In the genomic region with DNA sequence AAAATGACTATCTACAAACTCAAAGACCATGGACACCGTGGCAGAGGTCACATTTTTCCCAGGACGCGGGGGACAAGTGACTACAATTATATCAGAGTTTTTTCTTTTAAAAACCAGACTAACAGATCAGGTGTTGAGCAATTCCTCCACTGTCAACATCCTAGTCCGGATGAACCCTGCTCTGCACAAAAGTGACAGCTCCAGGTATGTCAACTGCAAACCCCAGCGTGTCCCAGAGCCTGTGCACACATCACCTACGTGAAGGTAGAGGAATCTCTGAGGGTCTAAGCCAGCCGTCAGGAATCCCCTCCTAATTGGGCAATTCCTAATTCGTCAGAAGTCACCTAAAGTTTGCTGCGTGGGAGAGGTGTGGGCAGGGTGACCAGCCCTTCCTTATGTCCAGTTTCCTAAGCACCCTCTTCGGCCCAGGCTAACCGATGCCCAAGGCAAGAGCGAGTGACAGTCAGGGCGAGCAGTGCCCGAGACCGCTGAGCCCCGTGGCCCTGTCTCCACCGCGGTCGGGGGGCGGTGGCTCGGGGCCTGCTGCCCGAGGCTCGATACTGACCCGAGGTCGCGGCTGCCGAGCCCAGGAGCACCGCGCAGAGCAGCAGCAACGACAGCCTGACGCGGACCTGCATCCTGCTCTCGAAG, we compare ENCODE assay signal across 8 mouse cellular contexts. TPM values are rescaled to one million over a fixed set of nuclear protein-coding genes. Genes with fewer than 3 reads are reported as not detected.
DNase-seq lines count a peak whose midpoint lies in the region; ATAC-seq and TF ChIP-seq lines count a peak whose summit lies in the region.

No protein-coding gene starts in this region.

- peak overlapping the region; percentile 85 for H3K4me2 ChIP-seq in forebrain, embryonic 14.5 days (ENCODE audit: low read length)
- H3K4me2 ChIP-seq in liver, embryonic 12.5 days = peak overlapping the region; percentile 93

- TF ChIP-seq POLR2A in olfactory bulb, adult 2 months (IDR thresholded peaks at IDR 0.05; ENCODE audit: insufficient read depth, low read depth, low read length) = no peak

- 0 out of 2 replicates have a peak, but pooled peaks cover 7% of the 10 kb centered on the region for H3K4me1 ChIP-seq in heart, embryonic 10.5 days
- H3K4me1 ChIP-seq in G1E (ENCODE audit: insufficient read depth, low read depth, low read length) = peaks cover 30% of the 10 kb centered on the region
- H3K4me1 ChIP-seq in forebrain, embryonic 14.5 days (ENCODE audit: control insufficient read depth, insufficient read depth, low read length) = peaks cover 3% of the 10 kb centered on the region; the same call in 1 of the 2 replicates
- peaks cover 41% of the 10 kb centered on the region for H3K4me1 ChIP-seq in liver, embryonic 12.5 days
- peaks cover 7% of the 10 kb centered on the region; the same call in 1 of the 2 replicates for H3K4me1 ChIP-seq in olfactory bulb, adult 2 months (ENCODE audit: control insufficient read depth, insufficient read depth, low read length)

- peak overlapping the region; percentile 90 for H3K27ac ChIP-seq in heart, embryonic 10.5 days
- 0 out of 2 replicates have a peak overlapping the region, but pooled peaks have one; percentile 48 for H3K27ac ChIP-seq in forebrain, embryonic 14.5 days (ENCODE audit: low read depth, low read length)
- H3K27ac ChIP-seq in liver, embryonic 12.5 days = peak overlapping the region; percentile 84
- H3K27ac ChIP-seq in olfactory bulb, adult 2 months (ENCODE audit: insufficient read depth, low read depth, low read length) = no peak overlapping the region; the same call in 1 of the 2 replicates

- peak overlapping the region; percentile 83 for H3K4me3 ChIP-seq in heart, embryonic 10.5 days
- H3K4me3 ChIP-seq in G1E (ENCODE audit: low read depth, low read length) = peak overlapping the region; percentile 84
- H3K4me3 ChIP-seq in forebrain, embryonic 14.5 days (ENCODE audit: low read depth, low read length) = peak overlapping the region; percentile 86
- peak overlapping the region; percentile 88 for H3K4me3 ChIP-seq in liver, embryonic 12.5 days
- peak overlapping the region; percentile 86 for H3K4me3 ChIP-seq in olfactory bulb, adult 2 months (ENCODE audit: insufficient read depth, low read depth, low read length)

- no peaks in the 10 kb centered on the region for H3K9me3 ChIP-seq in heart, embryonic 10.5 days
- H3K9me3 ChIP-seq in G1E (replicated peaks) = no peaks in the 10 kb centered on the region
- H3K9me3 ChIP-seq in forebrain, embryonic 14.5 days (replicated peaks; ENCODE audit: control insufficient read depth, low read length) = no peaks in the 10 kb centered on the region
- H3K9me3 ChIP-seq in liver, embryonic 12.5 days (replicated peaks) = no peaks in the 10 kb centered on the region

- intact Hi-C loops in heart, postnatal 36 days (cut with DNase I) = loop anchor here (5.0 kb wide), 1 partner anchor 256 kb away; the partner anchor contains the start of gene Gtf2a1

- WGBS in heart, embryonic 10.5 days = 3% methylated on average over 30 of the region's 33 CpGs
- 8% methylated on average over 17 of the region's 33 CpGs for WGBS in forebrain, embryonic 14.5 days
- WGBS in liver, embryonic 12.5 days (ENCODE audit: insufficient replicate concordance) = 2% methylated on average over 33 of the region's 33 CpGs
- 3% methylated on average over 33 of the region's 33 CpGs for WGBS in olfactory bulb, adult 2 months

- ATAC-seq in G1E (ENCODE audit: extremely low read depth, insufficient number of reproducible peaks, low FRiP score, poor library complexity, severe bottlenecking) = peak; percentile 0; the same call in 1 of the 2 replicates
- peak; percentile 66 for ATAC-seq in forebrain, embryonic 14.5 days
- peak; percentile 63 for ATAC-seq in liver, embryonic 12.5 days

- no peak for DNase-seq in heart, embryonic 10.5 days (ENCODE audit: low spot score)
- no peak for DNase-seq in heart, postnatal 36 days
- DNase-seq in G1E (ENCODE audit: low spot score) = no peak
- no peak for DNase-seq in forebrain, embryonic 14.5 days (ENCODE audit: low spot score)
- DNase-seq in adrenal gland, adult 2 months = no peak
- no peak for DNase-seq in c-Kit-positive CD71-positive TER-119-positive erythroid progenitor cells, embryonic 14.5 days (ENCODE audit: low spot score)

- H3K27me3 ChIP-seq in heart, embryonic 10.5 days (ENCODE audit: insufficient read depth, poor library complexity, severe bottlenecking) = no peaks in the 10 kb centered on the region
- peaks cover 11% of the 10 kb centered on the region for H3K27me3 ChIP-seq in G1E (ENCODE audit: insufficient read depth, low read length)
- H3K27me3 ChIP-seq in forebrain, embryonic 14.5 days (replicated peaks; ENCODE audit: control insufficient read depth, insufficient read depth, low read length) = no peaks in the 10 kb centered on the region
- 0 out of 2 replicates have a peak, but pooled peaks cover 3% of the 10 kb centered on the region for H3K27me3 ChIP-seq in liver, embryonic 12.5 days (replicated peaks)

- H3K9ac ChIP-seq in forebrain, embryonic 14.5 days (ENCODE audit: low read length) = peak overlapping the region; percentile 84
- H3K9ac ChIP-seq in liver, embryonic 12.5 days = peak overlapping the region; percentile 92

- peaks cover 4% of the 10 kb centered on the region for H3K36me3 ChIP-seq in heart, embryonic 10.5 days
- peaks cover 30% of the 10 kb centered on the region for H3K36me3 ChIP-seq in G1E (replicated peaks)
- no peaks in the 10 kb centered on the region for H3K36me3 ChIP-seq in forebrain, embryonic 14.5 days (ENCODE audit: control insufficient read depth, insufficient read depth, low read length)
- H3K36me3 ChIP-seq in liver, embryonic 12.5 days = peaks cover 7% of the 10 kb centered on the region

- no peak for TF ChIP-seq CTCF in G1E (IDR thresholded peaks at IDR 0.05; ENCODE audit: low read depth, low read length)
- no peak for TF ChIP-seq CTCF in olfactory bulb, adult 2 months (IDR thresholded peaks at IDR 0.05; ENCODE audit: insufficient read depth, low read depth, low read length)

RNA-seq across cellular contexts. Expression of gene Sel1l, which starts 0.4 kb away (rescaled TPM):
- polyA plus RNA-seq in heart, embryonic 10.5 days (2016; fragmentation: Nextera tagmentation; extraction: Ambion mirVana) = 65.4 and 68.7 TPM in 2 replicates
- total RNA-seq in heart, postnatal 36 days (2021) = 10 to 100 TPM; 63.9 to 67.0 TPM
- 107 and 119 TPM in 2 replicates for total RNA-seq in G1E (2014; fragmentation: Nextera tagmentation)
- total RNA-seq in G1E (2017) = 67.7 and 80.1 TPM in 2 replicates
- polyA plus RNA-seq in G1E (2012) = 57.1 and 64.9 TPM in 2 replicates
- polyA plus RNA-seq in forebrain, embryonic 14.5 days (2014; fragmentation: Nextera tagmentation; extraction: Ambion mirVana) = 58.1 and 84.8 TPM in 2 replicates
- polyA plus RNA-seq in liver, embryonic 12.5 days (2016; fragmentation: Nextera tagmentation; extraction: Ambion mirVana) = 38.4 and 39.5 TPM in 2 replicates
- polyA plus RNA-seq in olfactory bulb, adult 2 months (2012; ENCODE audit: insufficient read depth, insufficient read length, low replicate concordance, missing spikeins) = 256 TPM in 1 of 2 replicates, not detected in the other
- 100 to 1,000 TPM; 135 to 181 TPM for total RNA-seq in adrenal gland, adult 2 months (2021)
- 26.9 and 28.8 TPM in 2 replicates for polyA plus RNA-seq in adrenal gland, adult 2 months (2012; rRNA removed)

Comparison
In these comparisons a context has a peak if more than half of its experiments do, and no peak if none do; other contexts are left out.
1. ATAC-seq: peak in every context shown above with its lines; median percentile 66 in forebrain, embryonic 14.5 days; 63 in liver, embryonic 12.5 days; 0 in G1E.